Comparison of ENCODE assay signal across 32 mouse cellular contexts in the genomic region with DNA sequence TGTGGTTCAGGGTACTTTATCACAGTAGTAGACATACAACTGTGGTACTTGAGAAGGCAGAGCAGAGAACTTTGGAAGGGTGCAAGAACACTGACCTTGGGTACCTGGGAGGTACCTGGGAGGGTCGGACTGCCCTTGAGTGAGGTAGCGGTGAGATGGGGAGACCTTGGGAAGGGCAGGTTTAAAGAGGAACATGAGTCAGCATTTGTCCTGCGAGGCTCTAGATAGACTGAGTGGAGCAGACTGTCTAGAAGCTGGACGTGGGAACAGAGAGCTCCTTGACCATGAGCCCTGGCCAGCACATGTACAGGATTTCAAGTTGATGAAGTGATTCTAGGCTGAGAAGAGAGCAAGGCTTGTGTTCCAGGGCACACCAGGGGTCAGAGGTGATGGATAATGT. TPM values are rescaled to one million over a fixed set of nuclear protein-coding genes. Genes with fewer than 3 reads are reported as not detected.
"Had no signal": no experiment of that assay in that cellular context is flagged by ENCODE, and none has a peak within 500 bp of the region (broad histone marks: within the 10 kb centered on the region; RNA-seq: fewer than 3 reads in every experiment).

No protein-coding gene starts in this region.

- H3K9ac ChIP-seq: embryonic facial prominence, embryonic 12.5 days; embryonic facial prominence, embryonic 13.5 days; embryonic facial prominence, embryonic 15.5 days; forebrain, embryonic 12.5 days; forebrain, embryonic 13.5 days; forebrain, postnatal 0 days had no signal

- DNase-seq: cerebellum, adult 8-10 months; cerebellum, adult 9-10 months; cerebellum, adult 9-11 months; cerebellum, postnatal 10 days; cerebellum, postnatal 14 days; cerebellum, postnatal 25 days; cerebellum, postnatal 36 days; embryo, embryonic 11 days; forebrain, postnatal 0 days; gastrocnemius, adult 2 months; gastrocnemius, postnatal 10 days; gastrocnemius, postnatal 14 days; gastrocnemius, postnatal 25 days; gastrocnemius, postnatal 36 days; heart, adult 11 months; heart, adult 18-20 months; heart, adult 2 months had no signal

- H3K27me3 ChIP-seq: embryonic facial prominence, embryonic 12.5 days; embryonic facial prominence, embryonic 13.5 days; embryonic facial prominence, embryonic 15.5 days; forebrain, embryonic 12.5 days; forebrain, embryonic 13.5 days had no signal

- H3K4me1 ChIP-seq: embryonic facial prominence, embryonic 13.5 days; embryonic facial prominence, embryonic 15.5 days; forebrain, embryonic 13.5 days had no signal

- ATAC-seq: forebrain, embryonic 13.5 days; forebrain, embryonic 14.5 days; forebrain, embryonic 16.5 days; forebrain, postnatal 0 days had no signal

- H3K27ac ChIP-seq: embryonic facial prominence, embryonic 10.5 days; embryonic facial prominence, embryonic 12.5 days; embryonic facial prominence, embryonic 13.5 days; embryonic facial prominence, embryonic 15.5 days; forebrain, embryonic 10.5 days; forebrain, embryonic 12.5 days; forebrain, embryonic 13.5 days; gastrocnemius, adult 2 months; heart, adult 2 months; heart, embryonic 10.5 days had no signal

- H3K9me3 ChIP-seq: embryonic facial prominence, embryonic 10.5 days; embryonic facial prominence, embryonic 12.5 days; embryonic facial prominence, embryonic 13.5 days; embryonic facial prominence, embryonic 15.5 days; forebrain, embryonic 10.5 days; forebrain, embryonic 12.5 days; forebrain, embryonic 13.5 days; heart, embryonic 10.5 days had no signal

- H3K4me2 ChIP-seq: embryonic facial prominence, embryonic 12.5 days; embryonic facial prominence, embryonic 13.5 days; embryonic facial prominence, embryonic 15.5 days; forebrain, embryonic 12.5 days; forebrain, embryonic 13.5 days had no signal

- H3K36me3 ChIP-seq: embryonic facial prominence, embryonic 10.5 days; embryonic facial prominence, embryonic 12.5 days; embryonic facial prominence, embryonic 13.5 days; embryonic facial prominence, embryonic 15.5 days; forebrain, embryonic 10.5 days; forebrain, embryonic 12.5 days; heart, embryonic 10.5 days had no signal

- H3K4me3 ChIP-seq: embryonic facial prominence, embryonic 10.5 days; embryonic facial prominence, embryonic 12.5 days; embryonic facial prominence, embryonic 13.5 days; embryonic facial prominence, embryonic 15.5 days; erythroblast, embryonic 14.5 days; forebrain, embryonic 10.5 days; forebrain, embryonic 12.5 days; forebrain, embryonic 13.5 days; gastrocnemius, adult 2 months; heart, adult 2 months; heart, embryonic 10.5 days had no signal

RNA-seq across cellular contexts. Expression of gene Cxcr5, which starts 19.3 kb away (rescaled TPM):
- total RNA-seq: common myeloid progenitor, adult 5-6 weeks; forebrain, postnatal 0 days; gastrocnemius, adult 18-20 months; gastrocnemius, adult 2 months; gastrocnemius, adult 8-10 months; gastrocnemius, postnatal 10 days; gastrocnemius, postnatal 14 days; gastrocnemius, postnatal 25 days; gastrocnemius, postnatal 36 days; granulocyte monocyte progenitor cell, adult 5-6 weeks had no signal
- polyA plus RNA-seq: embryonic facial prominence, embryonic 10.5 days; erythroblast, embryonic 14.5 days; forebrain, embryonic 13.5 days; forebrain, embryonic 14.5 days; forebrain, embryonic 16.5 days; forebrain, postnatal 0 days; heart, embryonic 10.5 days had no signal
